Mouse (Mus musculus): Measurements from ENCODE around the gene Ccdc136. TPM values are rescaled to one million over a fixed set of nuclear protein-coding genes. Genes with fewer than 3 reads are reported as not detected.
"Not testable (repeated sequence)": the region's sequence is repeated elsewhere in the genome, so short reads cannot be mapped to it uniquely, and the experiment has no call there.

The Ccdc136 gene
- total RNA-seq, 2 experiments from 2014 or later, result 6.1 to 7.9 TPM

- intact Hi-C loops (cut with DNase I), result loop anchor here (5.0 to 10.0 kb wide), 2 partner anchors 96 to 264 kb away; no protein-coding TSS in a partner anchor
These were observed 4.9 kb upstream of the Ccdc136 start for GRCm38 (mm10) chr6:29391241-29391640.

GRCm38 (mm10) chr6:29391802-29392201 is 4.3 kb upstream of the Ccdc136 start:
- intact Hi-C loops (cut with DNase I), result loop anchor here (5.0 to 10.0 kb wide), 2 partner anchors 95 to 263 kb away; no protein-coding TSS in a partner anchor
- DNase-seq, result no peak

More at GRCm38 (mm10) chr6:29391241-29391640, 4.9 kb upstream of the Ccdc136 start:
- DNase-seq, result not testable (repeated sequence)

- intact Hi-C loops (cut with DNase I), result loop anchor here (5.0 to 10.0 kb wide), 2 partner anchors 93 to 261 kb away; no protein-coding TSS in a partner anchor
- no peak for DNase-seq
These were observed 1.8 kb upstream of the Ccdc136 start for GRCm38 (mm10) chr6:29394286-29394685.

GRCm38 (mm10) chr6:29396714-29397540 is 818 bp downstream of the Ccdc136 start:
- no peak for DNase-seq
- intact Hi-C loops (cut with DNase I), result loop anchor here (2.0 to 10.0 kb wide), 2 partner anchors 36 to 258 kb away; partner anchors contain the start of gene Flnc

- DNase-seq, result no peak
- intact Hi-C loops (cut with DNase I), result loop anchor here (2.0 to 10.0 kb wide), 2 partner anchors 35 to 257 kb away; partner anchors contain the start of gene Flnc
These were observed 1.5 kb downstream of the Ccdc136 start for GRCm38 (mm10) chr6:29397575-29397974.

GRCm38 (mm10) chr6:29399851-29400250 is 3.7 kb downstream of the Ccdc136 start:
- intact Hi-C loops (cut with DNase I), result loop anchor here (10.0 kb wide), 1 partner anchor 255 kb away; no protein-coding TSS in a partner anchor
- DNase-seq, result no peak

GRCm38 (mm10) chr6:29402693-29403342 is 6.7 kb downstream of the Ccdc136 start:
- peak in 1 of 2 experiments; percentile 27 for DNase-seq
- intact Hi-C loops (cut with DNase I), result no loop called here

- intact Hi-C loops (cut with DNase I), result no loop called here
- DNase-seq, result no peak
These were observed 10.3 kb downstream of the Ccdc136 start for GRCm38 (mm10) chr6:29406412-29406811.

GRCm38 (mm10) chr6:29415446-29415845 is 19.3 kb downstream of the Ccdc136 start:
- intact Hi-C loops (cut with DNase I), result no loop called here
- peak; percentile 6 to 17 for DNase-seq

GRCm38 (mm10) chr6:29420596-29420995 is 24.5 kb downstream of the Ccdc136 start:
- DNase-seq, result no peak
- intact Hi-C loops (cut with DNase I), result no loop called here

GRCm38 (mm10) chr6:29425118-29425517 is 29.0 kb downstream of the Ccdc136 start:
- intact Hi-C loops (cut with DNase I), result no loop called here
- DNase-seq, result no peak

GRCm38 (mm10) chr6:29426331-29426730 is 30.2 kb downstream of the Ccdc136 start:
- intact Hi-C loops (cut with DNase I), result no loop called here
- DNase-seq, result no peak

- intact Hi-C loops (cut with DNase I), result no loop called here
- DNase-seq, result no peak
These were observed 32.1 kb downstream of the Ccdc136 start for GRCm38 (mm10) chr6:29428171-29428570.

- DNase-seq, result peak; percentile 54 to 73
- intact Hi-C loops (cut with DNase I), result loop anchor here (5.0 kb wide), 1 partner anchor 74 kb away; no protein-coding TSS in a partner anchor
These were observed 34.7 kb downstream of the Ccdc136 start for GRCm38 (mm10) chr6:29430681-29431420.

- intact Hi-C loops (cut with DNase I), result loop anchor here (5.0 kb wide), 1 partner anchor 74 kb away; no protein-coding TSS in a partner anchor
- peak; percentile 79 to 84 for DNase-seq
These were observed 35.4 kb downstream of the Ccdc136 start for GRCm38 (mm10) chr6:29431473-29431872.

- peak; percentile 66 to 69 for DNase-seq
- intact Hi-C loops (cut with DNase I), result loop anchor here (2.0 to 5.0 kb wide), 3 partner anchors 35 to 75 kb away; partner anchors contain the start of genes Ccdc136 and Opn1sw
These were observed 36.0 kb downstream of the Ccdc136 start for GRCm38 (mm10) chr6:29432156-29432555.

GRCm38 (mm10) chr6:29432676-29433037 is 36.5 kb downstream of the Ccdc136 start:
- intact Hi-C loops (cut with DNase I), result loop anchor here (2.0 to 5.0 kb wide), 3 partner anchors 36 to 75 kb away; partner anchors contain the start of genes Ccdc136 and Opn1sw
- DNase-seq, result no peak

- peak; percentile 74 to 78 for DNase-seq
- intact Hi-C loops (cut with DNase I), result loop anchor here (2.0 to 5.0 kb wide), 3 partner anchors 36 to 76 kb away; partner anchors contain the start of genes Ccdc136 and Opn1sw
These were observed 37.1 kb downstream of the Ccdc136 start, which contains the start of gene Flnc for GRCm38 (mm10) chr6:29433038-29433803. Flnc (plus strand) TSS chr6:29433256.

Data from heart, postnatal 10 days (tissue).